Mouse (Mus musculus) liver, embryonic 11.5 days (tissue): ENCODE results near the gene Vmn2r25. TPM values are rescaled to one million over a fixed set of nuclear protein-coding genes. Genes with fewer than 3 reads are reported as not detected.
"Not testable (repeated sequence)": the region's sequence is repeated elsewhere in the genome, so short reads cannot be mapped to it uniquely, and the experiment has no call there.

Source experiments
- ATAC-seq: fragments of 200-750 bp; cut with Nextera tagmentation; replicated peaks from 2 replicates; pipeline ENCODE4 v1.8.0; 2017; ENCODE audit warnings: moderate number of reproducible peaks, mild to moderate bottlenecking, moderate TSS enrichment, moderate library complexity; ENCODE audit not compliant: low FRiP score
- DNase-seq: peaks from one replicate; pipeline ENCODE4 v3.0.0-alpha.2; 2017; ENCODE audit warnings: low spot score
- H3K27ac ChIP-seq: fragments of 300-500 bp; sonication (generic); 2 replicates; pipeline ENCODE4 v1.5.1; 2014; ENCODE audit warnings: mild to moderate bottlenecking, low read depth, low read length, control low read depth
- H3K27me3 ChIP-seq: fragments of 300-500 bp; sonication (generic); replicated peaks from 2 replicates; pipeline ENCODE4 v1.6.1; 2014; ENCODE audit warnings: low read length, mixed read lengths; ENCODE audit not compliant: control insufficient read depth, insufficient read depth
- H3K36me3 ChIP-seq: fragments of 300-500 bp; sonication (generic); 2 replicates; pipeline ENCODE4 v1.6.1; 2014; ENCODE audit warnings: mild to moderate bottlenecking, low read length, moderate library complexity, mixed read lengths; ENCODE audit not compliant: control insufficient read depth, insufficient read depth
- H3K4me1 ChIP-seq: fragments of 300-500 bp; sonication (generic); replicated peaks from 2 replicates; pipeline ENCODE4 v1.6.1; 2014; ENCODE audit warnings: low read length, mixed read lengths; ENCODE audit not compliant: control insufficient read depth, insufficient read depth
- H3K4me2 ChIP-seq: fragments of 300-500 bp; sonication (generic); 2 replicates; pipeline ENCODE4 v1.6.1; 2014; ENCODE audit warnings: mild to moderate bottlenecking, control low read depth, moderate library complexity
- H3K4me3 ChIP-seq: fragments of 300-500 bp; sonication (generic); 2 replicates; pipeline ENCODE4 v1.5.1; 2014; ENCODE audit warnings: low read depth, low read length, control low read depth
- H3K9ac ChIP-seq: fragments of 300-500 bp; sonication (generic); 2 replicates; pipeline ENCODE4 v1.6.1; 2014; ENCODE audit warnings: low read depth, low read length, control low read depth
- H3K9me3 ChIP-seq: fragments of 300-500 bp; sonication (generic); 2 replicates; pipeline ENCODE4 v1.6.1; 2016; ENCODE audit warnings: low read length, inconsistent platforms, mixed read lengths; ENCODE audit not compliant: control insufficient read depth
- WGBS: fragments of 180-500 bp; shearing (Covaris S2); extraction: QIAGEN DNeasy Blood & Tissue Kit; methylation state at CpG from one replicate; pipeline ENCODE4 v1.1.7; 2014; 5-methylcytosine and 5-hydroxymethylcytosine counted together
- polyA plus RNA-seq: library from polyadenylated mRNA; unstranded; fragments of >200 nt; fragmentation: Nextera tagmentation; extraction: Ambion mirVana; gene quantifications from 2 replicates; pipeline ENCODE4 v1.2.1, GENCODE M21; 2014

The Vmn2r25 gene
- not detected in 2 replicates for polyA plus RNA-seq

DNA sequence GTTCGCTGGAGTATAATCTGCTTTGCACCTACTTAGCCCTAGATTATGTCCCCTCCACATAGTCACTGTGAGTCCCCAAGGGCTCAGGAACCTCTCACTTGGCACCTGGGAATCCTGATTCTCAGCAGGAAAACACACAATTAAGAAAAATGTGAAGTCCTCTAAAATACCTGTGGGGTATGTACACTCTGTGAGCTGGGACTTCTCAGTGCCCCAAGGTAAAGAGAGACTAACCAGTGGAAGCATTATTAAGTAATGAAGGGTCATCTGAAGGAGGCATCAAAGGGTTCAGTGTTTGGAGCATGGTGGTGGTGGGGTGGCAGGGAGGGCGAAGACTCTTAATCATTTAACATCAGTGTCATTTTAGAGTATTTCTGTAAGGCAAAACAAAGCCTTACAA, at the start of gene Vmn2r25:
Gene Vmn2r25, minus strand, starts transcription at position 101 of the 400 bp plus-strand sequence.
- not testable (repeated sequence) for H3K9ac ChIP-seq, H3K4me2 ChIP-seq, H3K27ac ChIP-seq, ATAC-seq, H3K36me3 ChIP-seq, DNase-seq, H3K9me3 ChIP-seq, H3K27me3 ChIP-seq, H3K4me3 ChIP-seq, H3K4me1 ChIP-seq
- 58% methylated on average over 2 of the region's 2 CpGs for WGBS

GRCm38 (mm10) chr6:123819951-123820350, 33.3 kb downstream of the Vmn2r25 start:
- Histone ChIP-seq H3K27ac (no peak overlapping the region), H3K4me1 (no peaks in the 10 kb centered on the region), H3K4me2 (no peak overlapping the region), H3K36me3 (no peaks in the 10 kb centered on the region), H3K4me3 (no peak overlapping the region), H3K9me3 (no peaks in the 10 kb centered on the region), H3K9ac (no peak overlapping the region), H3K27me3 (no peaks in the 10 kb centered on the region)
- DNase-seq = no peak
- no peak for ATAC-seq
- WGBS = 79% methylated on average over 8 of the region's 8 CpGs

DNA sequence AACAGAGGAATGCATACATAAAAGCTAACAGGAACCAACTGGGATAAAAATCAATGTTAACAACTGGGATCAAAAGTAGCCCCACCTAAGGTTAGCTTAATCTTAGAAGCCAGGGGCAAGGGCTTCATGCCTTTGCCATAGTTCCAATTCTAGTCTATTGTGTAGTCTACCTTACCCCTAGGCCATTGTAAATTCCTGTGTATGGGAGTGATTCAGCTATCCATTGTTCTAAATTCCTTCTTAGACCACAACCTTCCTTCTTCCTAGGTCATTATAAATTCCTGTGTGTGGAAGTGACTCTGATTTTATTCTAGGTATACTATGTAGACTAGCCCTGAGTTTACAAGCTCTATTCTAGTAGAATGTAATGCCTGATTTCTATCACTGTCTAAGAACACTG, 43.0 kb downstream of the Vmn2r25 start:
- H3K9me3 ChIP-seq, H3K9ac ChIP-seq, DNase-seq, ATAC-seq, H3K4me2 ChIP-seq, H3K27ac ChIP-seq, H3K27me3 ChIP-seq, H3K4me1 ChIP-seq, H3K36me3 ChIP-seq, H3K4me3 ChIP-seq: not testable (repeated sequence)

DNA sequence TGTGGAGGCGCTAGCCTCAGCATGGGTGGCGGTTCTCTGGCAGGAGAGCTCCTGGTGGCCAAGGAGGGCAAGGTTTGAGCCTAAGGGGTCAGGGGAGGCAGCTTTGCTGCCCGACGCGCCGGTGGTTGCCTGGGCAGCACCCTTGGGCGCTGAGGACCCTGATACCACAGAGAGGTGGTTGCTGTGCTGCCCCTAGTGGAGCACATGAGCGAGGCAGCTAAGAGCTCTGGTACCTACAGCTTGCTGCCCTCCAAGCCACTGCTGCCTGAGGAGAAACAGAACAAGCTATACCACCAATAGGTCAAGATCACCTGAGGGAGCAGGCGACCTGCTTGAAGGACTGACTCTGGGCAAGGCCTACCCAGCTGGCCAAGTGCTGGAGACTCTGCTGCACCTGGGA, 59.5 kb downstream of the Vmn2r25 start:
- Histone ChIP-seq H3K9me3 (no peaks in the 10 kb centered on the region), H3K27ac (no peak overlapping the region), H3K4me3 (no peak overlapping the region), H3K36me3 (no peaks in the 10 kb centered on the region), H3K9ac (no peak overlapping the region), H3K27me3 (no peaks in the 10 kb centered on the region), H3K4me2 (no peak overlapping the region), H3K4me1 (no peaks in the 10 kb centered on the region)
- ATAC-seq = no peak
- DNase-seq = no peak
- WGBS = 39% methylated on average over 9 of the region's 9 CpGs

GRCm38 (mm10) chr6:123784857-123785256, 68.4 kb downstream of the Vmn2r25 start:
- H3K9ac ChIP-seq = no peak overlapping the region
- H3K4me2 ChIP-seq = no peak overlapping the region
- H3K27me3 ChIP-seq = no peaks in the 10 kb centered on the region
- no peaks in the 10 kb centered on the region for H3K9me3 ChIP-seq
- H3K4me1 ChIP-seq = no peaks in the 10 kb centered on the region
- H3K36me3 ChIP-seq = no peaks in the 10 kb centered on the region
- H3K4me3 ChIP-seq = no peak overlapping the region
- DNase-seq (no peak), ATAC-seq (no peak)
- 66% methylated on average over 2 of the region's 2 CpGs for WGBS
- no peak overlapping the region for H3K27ac ChIP-seq

GRCm38 (mm10) chr6:123778579-123778978, 74.7 kb downstream of the Vmn2r25 start, which contains the start of gene Vmn2r24:
Gene Vmn2r24 (plus strand): TSS chr6:123778879.
- DNase-seq = no peak
- Histone ChIP-seq H3K4me3 (no peak within 1 kb of the TSS), H3K9ac (no peak within 1 kb of the TSS), H3K9me3 (no peaks in the 10 kb centered on the region), H3K4me2 (no peak within 1 kb of the TSS), H3K4me1 (no peaks in the 10 kb centered on the region), H3K36me3 (no peaks in the 10 kb centered on the region), H3K27ac (no peak within 1 kb of the TSS), H3K27me3 (no peaks in the 10 kb centered on the region)
- 74% methylated on average over 1 of the region's 1 CpGs for WGBS
- ATAC-seq = no peak

Other genes with a start within 250 kb of the Vmn2r25 start
- gene Vmn2r22, start 202.7 kb downstream of the Vmn2r25 start, polyA plus RNA-seq = not detected in 2 replicates
- not detected in 2 replicates for gene Vmn2r23, start 150.8 kb downstream of the Vmn2r25 start, polyA plus RNA-seq
- gene Vmn2r24, start 74.6 kb downstream of the Vmn2r25 start, polyA plus RNA-seq = not detected in 2 replicates
- gene Vmn2r26, start 171.1 kb upstream of the Vmn2r25 start, polyA plus RNA-seq = not detected in 2 replicates